Mouse (Mus musculus) adrenal gland (tissue): ENCODE measurements around the gene Cdh3.

Source experiments
- intact Hi-C: fragments of 180-260 bp; cut with DNase I; formaldehyde crosslinking; loops from one replicate; pipeline ENCODE4 v1.15.1; 2025

Cdh3 gene

GRCm38 (mm10) chr8:106605657-106606056, 95.0 kb downstream of the Cdh3 start:
- intact Hi-C loops = no loop called here

- intact Hi-C loops = no loop called here
These were observed 95.4 kb downstream of the Cdh3 start for GRCm38 (mm10) chr8:106606121-106606520.

- intact Hi-C loops = no loop called here
These were observed 96.0 kb downstream of the Cdh3 start for GRCm38 (mm10) chr8:106606601-106607145.
